Mouse (Mus musculus) left cerebral cortex, adult 9 months (tissue): ENCODE data around the gene 1700007K13Rik.

Experiments
- DNase-seq, 2 experiments: peaks; one replicate each; pipeline ENCODE4 v3.0.0; 2022; ENCODE audit warnings: low spot score in 2 of 2

1700007K13Rik gene

DNA sequence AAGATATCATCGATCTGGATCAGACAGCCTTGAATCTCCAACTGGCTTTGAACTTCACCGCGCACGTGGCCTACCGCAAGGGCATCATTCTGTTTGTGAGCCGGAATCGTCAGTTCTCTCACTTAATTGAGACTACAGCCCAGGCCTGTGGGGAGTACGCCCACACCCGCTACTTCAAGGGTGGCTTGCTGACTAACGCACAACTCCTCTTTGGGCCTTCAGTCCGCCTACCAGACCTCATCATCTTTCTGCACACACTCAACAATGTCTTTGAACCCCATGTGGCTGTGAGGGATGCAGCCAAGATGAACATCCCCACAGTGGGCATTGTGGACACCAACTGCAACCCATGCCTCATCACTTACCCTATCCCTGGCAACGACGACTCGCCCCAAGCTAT, 3.3 kb upstream of the 1700007K13Rik start:
- no peak for DNase-seq

GRCm38 (mm10) chr2:28468486-28469225, 2.5 kb upstream of the 1700007K13Rik start:
- DNase-seq: no peak

GRCm38 (mm10) chr2:28467860-28468485, 1.8 kb upstream of the 1700007K13Rik start, which contains the start of gene Mrps2:
TSS of gene Mrps2 (plus strand) at chr2:28468066.
- DNase-seq: peak; percentile 52 to 83

GRCm38 (mm10) chr2:28464919-28465318, 1.2 kb downstream of the 1700007K13Rik start:
- DNase-seq: no peak

GRCm38 (mm10) chr2:28463919-28464318, 2.2 kb downstream of the 1700007K13Rik start:
- DNase-seq: peak in 1 of 2 experiments; percentile 81

DNA sequence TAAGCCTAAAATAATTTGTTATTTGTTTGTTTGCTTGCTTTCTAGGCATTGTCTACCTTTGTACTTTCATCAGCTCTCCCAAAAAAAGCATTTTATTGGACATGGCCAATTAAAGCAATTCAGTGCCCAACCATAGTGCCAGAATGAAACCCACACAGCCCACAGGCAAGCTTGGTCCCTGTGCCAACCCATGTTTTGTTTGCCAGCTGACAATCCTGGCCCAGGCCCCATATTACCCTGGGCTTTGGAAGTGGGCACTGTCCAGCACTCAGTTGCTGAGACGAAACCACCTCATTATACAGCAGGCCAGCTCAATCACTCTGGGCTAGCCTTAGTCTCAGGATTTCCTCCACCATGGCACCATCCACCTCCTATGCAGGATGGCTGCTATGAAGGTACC, 9.5 kb downstream of the 1700007K13Rik start:
- no peak for DNase-seq

DNA sequence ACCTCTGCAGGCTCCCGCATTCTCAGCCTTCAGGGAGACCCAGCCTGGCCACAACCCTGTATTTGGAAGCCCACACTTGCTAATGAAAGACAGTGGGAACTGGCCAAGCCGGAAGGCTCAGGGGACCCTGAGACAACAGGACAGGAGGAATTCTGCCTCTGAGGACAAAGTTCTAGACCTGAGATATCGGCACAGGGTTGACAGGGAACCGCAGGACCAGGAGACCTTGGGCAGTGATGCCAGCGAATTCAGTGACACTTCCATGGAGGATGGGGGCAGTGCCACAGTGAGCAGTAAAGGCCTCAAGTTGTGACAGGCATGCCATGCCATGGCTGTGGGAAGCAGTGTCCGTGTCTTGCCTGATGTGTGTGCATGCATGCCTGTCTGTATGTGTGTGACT, 12.6 kb downstream of the 1700007K13Rik start:
- no peak for DNase-seq

DNA sequence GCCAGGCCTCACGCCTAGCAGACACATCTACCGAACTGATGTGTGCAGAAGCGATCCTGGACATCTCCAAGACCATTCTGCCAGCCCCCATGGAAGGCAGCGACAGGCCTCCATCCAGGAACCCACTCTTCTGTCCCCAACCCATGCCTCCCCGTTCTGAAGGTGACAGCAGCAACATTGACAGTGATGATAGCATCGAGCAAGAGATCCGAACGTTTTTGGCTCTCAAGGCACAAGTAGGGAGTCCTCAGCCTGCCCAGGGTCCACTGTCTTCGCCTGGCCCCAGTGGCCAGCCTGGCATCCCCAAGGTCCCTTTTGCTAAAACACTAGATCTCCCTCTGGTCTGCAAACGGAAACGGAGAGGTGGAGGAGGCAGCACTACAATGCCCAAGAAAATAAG, 14.5 kb downstream of the 1700007K13Rik start:
- no peak for DNase-seq

- DNase-seq: no peak
Observed at GRCm38 (mm10) chr2:28447315-28447670, 18.8 kb downstream of the 1700007K13Rik start.

DNA sequence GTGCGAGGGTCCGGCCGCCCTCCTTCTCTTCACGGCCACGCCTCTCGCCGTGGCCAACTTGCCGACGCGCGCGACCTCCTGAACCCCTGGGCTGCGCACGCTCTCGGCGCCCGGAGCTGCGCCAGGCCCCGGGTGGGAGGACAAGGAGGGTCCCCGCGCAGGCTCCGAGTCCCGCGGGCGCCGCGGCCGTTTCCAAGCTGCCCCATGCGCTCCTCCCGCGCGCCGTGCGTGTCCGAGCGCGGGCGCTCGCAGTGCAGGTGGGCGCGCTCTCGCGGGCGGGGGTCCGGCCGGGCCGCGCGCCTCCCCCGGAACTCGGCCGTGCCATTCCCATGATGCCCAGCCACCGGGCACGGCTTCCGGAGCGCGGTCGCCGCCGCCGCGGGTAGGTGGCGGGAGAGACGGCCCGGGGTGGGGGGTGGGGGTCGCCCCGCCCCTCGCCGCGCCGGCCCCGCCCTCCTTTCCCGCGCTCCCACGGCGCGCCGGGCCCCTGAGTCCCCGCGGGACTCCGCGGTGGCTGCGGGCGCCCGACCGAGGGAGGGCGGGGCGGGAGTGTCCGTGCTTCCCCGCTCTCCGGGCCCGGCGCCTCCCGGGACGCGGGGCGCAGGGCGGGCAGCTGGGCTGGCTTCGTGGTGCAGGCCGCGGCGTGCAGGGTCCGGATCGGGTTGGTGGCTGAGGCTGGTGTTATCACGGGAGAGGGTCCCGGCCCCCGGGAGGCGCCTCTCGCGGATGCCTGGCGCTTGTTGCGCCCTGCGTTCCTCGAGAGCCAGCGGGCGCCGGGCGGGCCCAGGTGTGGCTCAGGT, 19.4 kb downstream of the 1700007K13Rik start, which contains the start of gene Ppp1r26:
Gene Ppp1r26, plus strand, starts transcription at position 286 of the 800 bp plus-strand sequence.
- peak in 1 of 2 experiments; percentile 38 for DNase-seq

DNA sequence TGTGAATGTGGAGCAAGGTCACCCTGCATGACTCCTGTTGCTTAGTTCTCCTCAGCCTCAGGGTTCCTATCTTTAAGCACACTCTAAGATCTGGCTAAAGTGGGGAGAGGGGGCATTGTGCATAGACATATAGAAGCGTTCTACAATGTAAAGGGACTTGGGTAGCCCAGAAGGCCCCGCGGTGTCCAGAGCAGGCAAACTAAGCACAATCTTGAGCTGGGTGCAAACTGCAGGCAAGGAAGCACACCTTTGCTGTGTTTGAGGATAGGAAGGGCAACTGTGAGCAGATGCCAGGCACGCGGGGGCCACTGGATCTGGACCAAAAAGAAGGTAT, 20.0 kb downstream of the 1700007K13Rik start:
- no peak for DNase-seq

DNA sequence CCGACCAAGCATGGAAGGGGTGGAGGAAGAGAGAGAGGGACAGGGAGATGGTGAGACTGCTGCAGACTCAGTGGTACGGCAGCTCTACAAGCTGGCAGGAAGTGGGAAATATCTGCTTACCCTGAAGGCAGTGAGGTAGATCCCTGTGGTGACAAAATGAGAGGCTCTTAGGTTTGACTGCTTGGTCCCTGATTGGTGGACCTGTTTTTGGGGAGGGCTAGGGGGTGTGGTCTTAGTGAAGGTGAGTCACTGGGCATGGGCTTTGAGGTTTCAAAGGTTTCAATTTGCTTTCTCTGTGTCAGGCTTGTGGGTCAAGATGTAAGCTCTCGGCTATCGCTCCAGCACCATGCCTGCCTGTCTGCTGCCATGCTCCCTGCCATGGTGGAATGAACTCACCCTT, 21.1 kb downstream of the 1700007K13Rik start:
- no peak for DNase-seq

DNA sequence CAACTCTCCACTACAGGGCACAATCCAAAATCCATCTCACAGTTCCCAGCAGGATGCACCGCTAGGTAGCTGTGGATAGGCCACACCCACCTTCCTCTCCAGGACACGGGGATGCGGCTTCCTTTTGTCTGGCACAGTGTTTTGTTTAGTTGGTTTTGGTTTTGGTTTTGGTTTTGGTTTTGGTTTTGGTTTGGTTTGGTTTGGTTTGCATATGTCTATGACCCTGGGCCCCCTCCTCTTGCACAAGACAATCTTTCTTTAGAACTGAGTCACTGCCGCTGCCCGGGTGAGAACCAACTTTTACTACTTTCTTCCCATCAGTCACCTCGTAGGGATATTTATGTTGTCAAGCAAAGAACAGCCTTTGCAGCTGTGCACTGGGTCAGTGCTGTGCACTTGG, 25.3 kb downstream of the 1700007K13Rik start:
- no peak for DNase-seq

DNA sequence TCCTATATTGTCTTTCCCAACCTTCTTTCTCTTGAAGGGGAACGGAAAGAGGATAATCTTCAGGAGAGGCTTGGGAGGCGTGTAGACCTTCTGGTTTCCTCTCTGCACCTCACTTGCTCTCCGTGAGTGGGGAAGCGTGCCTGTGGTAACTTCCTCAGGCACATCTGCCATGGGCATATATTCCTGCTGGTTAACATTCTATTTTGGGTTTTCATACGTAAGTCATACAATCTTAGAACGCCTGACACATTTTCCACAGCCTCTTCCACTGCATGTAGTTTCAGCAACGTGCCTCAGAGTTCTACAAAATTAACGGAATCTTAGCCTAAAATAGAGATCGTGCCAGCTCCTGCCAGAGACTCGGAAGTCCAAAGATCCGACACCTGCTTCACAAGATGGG, 30.7 kb downstream of the 1700007K13Rik start:
- peak in 1 of 2 experiments; percentile 34 for DNase-seq

GRCm38 (mm10) chr2:28433512-28433911, 32.6 kb downstream of the 1700007K13Rik start:
- DNase-seq: no peak

- DNase-seq: no peak
Observed at GRCm38 (mm10) chr2:28432811-28433210, 33.3 kb downstream of the 1700007K13Rik start.

DNA sequence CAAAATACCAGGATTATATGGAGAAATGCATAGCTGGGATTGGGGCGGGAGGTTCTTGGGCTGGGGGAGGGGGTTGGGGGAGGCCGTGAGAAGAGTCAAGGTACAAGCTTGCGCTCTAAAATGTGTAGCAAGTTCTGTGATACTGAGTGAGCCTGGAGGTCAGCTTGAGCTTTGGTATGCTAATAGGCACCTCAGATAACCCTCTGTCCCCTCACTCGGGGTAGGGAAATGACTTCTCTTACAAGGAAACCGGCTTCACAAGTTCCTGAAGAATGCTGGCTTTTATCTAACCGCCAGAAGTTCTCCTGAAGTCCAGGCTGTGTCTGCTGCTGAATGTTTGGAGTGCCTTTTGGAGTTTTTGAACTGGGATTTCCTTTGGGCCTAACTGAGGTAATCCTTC, 35.3 kb downstream of the 1700007K13Rik start:
- no peak for DNase-seq

DNA sequence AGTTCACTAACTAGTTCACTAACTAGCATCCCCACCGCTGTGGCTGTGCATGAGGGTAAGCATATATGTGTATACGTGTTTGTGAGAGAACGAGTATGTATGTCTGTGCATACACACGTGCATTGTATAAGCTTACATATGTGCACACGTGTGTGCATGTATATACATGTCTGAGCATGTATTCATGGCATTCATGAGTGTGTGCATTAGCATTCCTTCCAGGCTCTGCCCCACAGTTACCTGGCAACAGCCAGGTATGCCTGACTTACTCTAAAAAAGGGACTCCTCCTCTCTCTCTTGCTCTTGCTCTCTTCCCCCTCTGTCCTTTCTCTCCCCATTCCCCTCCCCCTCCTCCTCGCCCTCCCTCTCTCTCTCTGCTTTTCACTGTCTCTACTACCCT, 38.9 kb downstream of the 1700007K13Rik start:
- DNase-seq: no peak

GRCm38 (mm10) chr2:28423167-28423566, 43.0 kb downstream of the 1700007K13Rik start:
- DNase-seq: no peak

DNA sequence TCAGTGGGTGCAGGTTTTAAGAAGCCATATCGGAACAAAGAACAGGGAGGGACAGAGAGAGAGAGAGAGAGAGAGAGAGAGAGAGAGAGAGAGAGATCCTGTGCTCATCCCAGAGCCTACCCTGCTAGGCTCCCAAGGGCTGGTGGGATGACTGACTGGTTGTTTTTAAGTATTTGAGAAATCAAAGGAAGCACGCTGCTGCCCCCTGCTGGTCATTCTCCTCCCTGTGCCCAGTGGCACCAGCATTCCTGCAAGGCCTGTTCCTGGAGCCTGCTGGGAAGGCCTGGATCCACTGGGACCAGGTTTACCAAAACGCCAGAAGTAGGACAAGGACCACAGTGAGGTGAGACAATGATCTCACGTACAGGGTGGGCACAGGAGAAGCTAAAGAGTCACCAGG, 46.2 kb downstream of the 1700007K13Rik start:
- DNase-seq: peak; percentile 42 to 98

DNA sequence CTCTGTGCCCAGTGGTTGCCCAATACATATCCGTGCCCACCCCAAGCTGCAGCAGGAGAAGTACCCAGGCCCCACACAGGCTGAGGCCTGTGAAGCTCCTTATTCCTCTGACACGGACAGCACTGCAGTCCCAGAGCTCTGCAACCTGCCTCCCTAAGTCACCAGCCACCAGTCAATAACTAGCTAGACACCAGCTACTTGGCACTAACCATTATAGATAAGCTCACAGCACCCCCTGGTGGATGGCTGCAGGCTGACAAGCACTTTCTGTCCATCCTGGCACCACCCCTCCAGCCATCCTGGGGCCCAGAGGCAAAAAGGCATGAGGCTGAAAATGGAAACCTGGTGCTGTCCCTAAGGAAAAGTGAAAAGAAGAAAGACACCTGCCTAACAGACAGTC, 48.1 kb downstream of the 1700007K13Rik start:
- DNase-seq: peak; percentile 40 to 94

GRCm38 (mm10) chr2:28416511-28416910, 49.6 kb downstream of the 1700007K13Rik start:
- DNase-seq: no peak
